Mouse (Mus musculus): ENCODE results near the gene Prpf40a. TPM values are rescaled to one million over a fixed set of nuclear protein-coding genes. Genes with fewer than 3 reads are reported as not detected.

The Prpf40a gene
- total RNA-seq (2023): 100 to 1,000 TPM in 1 of 2 experiments, 10 to 100 TPM in 1; 91.3 to 106 TPM

GRCm38 (mm10) chr2:53190684-53191511 lies at the start of gene Prpf40a:
Gene Prpf40a, minus strand, starts transcription at chr2:53191284.

GRCm38 (mm10) chr2:53191523-53192220 lies 588 bp upstream of the Prpf40a start, which contains the start of gene Arl6ip6:
Gene Arl6ip6, plus strand, starts transcription at chr2:53191726.

Other genes starting within 250 kb of the Prpf40a start
- 10 to 100 TPM; 26.4 to 31.7 TPM for gene Arl6ip6, start 442 bp upstream of the Prpf40a start, total RNA-seq (2023)

Data from monocyte, adult 59 days (primary cell).